In genomic region chrX:142679502-142680250, GRCm38 (mm10) we compare ENCODE assay signal across 8 mouse cellular contexts. TPM values are rescaled to one million over a fixed set of nuclear protein-coding genes. Genes with fewer than 3 reads are reported as not detected.
A peak's percentile ranks its signal among the peaks of the same experiment; 100 is the strongest.
DNase-seq lines count a peak whose midpoint lies in the region; ATAC-seq lines count a peak whose summit lies in the region.

No protein-coding gene starts in this region.

- H3K4me3 ChIP-seq in megakaryocyte, embryonic 14.5 days (replicated peaks): peak overlapping the region; percentile 94
- peak overlapping the region; percentile 56 for H3K4me3 ChIP-seq in embryonic facial prominence, embryonic 15.5 days (replicated peaks)
- H3K4me3 ChIP-seq in limb, embryonic 13.5 days: peak overlapping the region; percentile 63

- H3K4me2 ChIP-seq in embryonic facial prominence, embryonic 15.5 days (replicated peaks): peak overlapping the region; percentile 58
- H3K4me2 ChIP-seq in limb, embryonic 13.5 days (replicated peaks): peak overlapping the region; percentile 60

- peaks cover 47% of the 10 kb centered on the region for H3K4me1 ChIP-seq in megakaryocyte, embryonic 14.5 days
- peaks cover 11% of the 10 kb centered on the region; the same call in 1 of the 2 replicates for H3K4me1 ChIP-seq in embryonic facial prominence, embryonic 15.5 days
- peaks cover 16% of the 10 kb centered on the region; the same call in 1 of the 2 replicates for H3K4me1 ChIP-seq in limb, embryonic 13.5 days

- peaks cover 17% of the 10 kb centered on the region for H3K27me3 ChIP-seq in megakaryocyte, embryonic 14.5 days (replicated peaks)
- H3K27me3 ChIP-seq in embryonic facial prominence, embryonic 15.5 days: peaks cover 11% of the 10 kb centered on the region
- peaks cover 45% of the 10 kb centered on the region; the same call in 1 of the 2 replicates for H3K27me3 ChIP-seq in limb, embryonic 13.5 days
- H3K27me3 ChIP-seq in splenic B cell, adult 2 months (ENCODE audit: control insufficient read depth, insufficient read depth, low read length, poor library complexity, severe bottlenecking): no peaks in the 10 kb centered on the region

- DNase-seq in splenic B cell, adult 2 months (ENCODE audit: low read depth, low spot score): peak; percentile 8
- DNase-seq in retina, postnatal 1 day: no peak
- no peak for DNase-seq in frontal cortex, postnatal 10 days (ENCODE audit: low spot score in 2 of 2)
- no peak for DNase-seq in adrenal gland, postnatal 36 days

- peaks cover 7% of the 10 kb centered on the region for H3K36me3 ChIP-seq in megakaryocyte, embryonic 14.5 days (replicated peaks; ENCODE audit: low read length)
- no peaks in the 10 kb centered on the region for H3K36me3 ChIP-seq in embryonic facial prominence, embryonic 15.5 days
- no peaks in the 10 kb centered on the region for H3K36me3 ChIP-seq in limb, embryonic 13.5 days
- H3K36me3 ChIP-seq in splenic B cell, adult 2 months (ENCODE audit: control insufficient read depth, insufficient read depth, low read length, poor library complexity, severe bottlenecking): no peaks in the 10 kb centered on the region

- H3K9ac ChIP-seq in embryonic facial prominence, embryonic 15.5 days: no peak overlapping the region
- peak overlapping the region; percentile 57; the same call in 1 of the 2 replicates for H3K9ac ChIP-seq in limb, embryonic 13.5 days

- ATAC-seq in megakaryocyte, adult 5-6 weeks (ENCODE audit: poor library complexity, severe bottlenecking): no peak
- no peak for ATAC-seq in embryonic facial prominence, embryonic 15.5 days (ENCODE audit: insufficient number of reproducible peaks, low FRiP score, low TSS enrichment, low read depth)
- no peak for ATAC-seq in limb, embryonic 13.5 days (ENCODE audit: low FRiP score, low read depth)

- H3K9me3 ChIP-seq in megakaryocyte, embryonic 14.5 days: 0 out of 2 replicates have a peak, but pooled peaks cover 2% of the 10 kb centered on the region
- no peaks in the 10 kb centered on the region for H3K9me3 ChIP-seq in embryonic facial prominence, embryonic 15.5 days (replicated peaks)
- H3K9me3 ChIP-seq in limb, embryonic 13.5 days: no peaks in the 10 kb centered on the region

- 45% methylated on average over 11 of the region's 11 CpGs for WGBS in embryonic facial prominence, embryonic 15.5 days
- WGBS in limb, embryonic 13.5 days: 37% methylated on average over 11 of the region's 11 CpGs

- peak overlapping the region; percentile 95 for H3K27ac ChIP-seq in embryonic facial prominence, embryonic 15.5 days (replicated peaks)
- peak overlapping the region; percentile 93 for H3K27ac ChIP-seq in limb, embryonic 13.5 days

RNA-seq across cellular contexts. Expression of gene Tmem164, which starts 1.5 kb away (rescaled TPM):
- polyA plus RNA-seq in megakaryocyte, embryonic 14.5 days (2012; ENCODE audit: insufficient read depth, low replicate concordance): 3.4 and 10.3 TPM in 2 replicates
- total RNA-seq in megakaryocyte, adult 5-6 weeks (2015): 36.5 and 41.4 TPM in 2 replicates
- total RNA-seq in megakaryocyte, adult 5-6 weeks (2017): 56.6 and 62.1 TPM in 2 replicates
- polyA plus RNA-seq in embryonic facial prominence, embryonic 15.5 days (2015; fragmentation: Nextera tagmentation; extraction: Ambion mirVana): 47.3 and 48.1 TPM in 2 replicates
- 65.5 and 69.9 TPM in 2 replicates for polyA plus RNA-seq in limb, embryonic 13.5 days (2015; fragmentation: Nextera tagmentation; extraction: Ambion mirVana)
- total RNA-seq in adrenal gland, postnatal 36 days (2021): 10 to 100 TPM; 38.1 to 40.8 TPM
